Mouse (Mus musculus) embryonic facial prominence, embryonic 15.5 days (tissue): ENCODE results near the gene Gm45837. TPM values are rescaled to one million over a fixed set of nuclear protein-coding genes. Genes with fewer than 3 reads are reported as not detected.

Source experiments
- ATAC-seq: fragments of 200-750 bp; cut with Nextera tagmentation; 2 replicates; pipeline ENCODE4 v1.8.0; 2017; ENCODE audit warnings: low read depth, moderate TSS enrichment; ENCODE audit not compliant: insufficient number of reproducible peaks, low FRiP score, low TSS enrichment
- H3K27ac ChIP-seq: fragments of 300-500 bp; sonication (generic); replicated peaks from 2 replicates; pipeline ENCODE4 v1.5.1; 2015; ENCODE audit warnings: mild to moderate bottlenecking, inconsistent platforms
- H3K27me3 ChIP-seq: fragments of 300-500 bp; sonication (generic); 2 replicates; pipeline ENCODE4 v1.6.1; 2015; ENCODE audit warnings: inconsistent platforms
- H3K36me3 ChIP-seq: fragments of 300-500 bp; sonication (generic); 2 replicates; pipeline ENCODE4 v1.6.1; 2015; ENCODE audit warnings: mild to moderate bottlenecking, inconsistent platforms
- H3K4me1 ChIP-seq: fragments of 300-500 bp; sonication (generic); 2 replicates; pipeline ENCODE4 v1.6.1; 2015; ENCODE audit warnings: inconsistent platforms
- H3K4me2 ChIP-seq: fragments of 300-500 bp; sonication (generic); replicated peaks from 2 replicates; pipeline ENCODE4 v1.6.1; 2015; ENCODE audit warnings: mild to moderate bottlenecking, inconsistent platforms
- H3K4me3 ChIP-seq: fragments of 300-500 bp; sonication (generic); replicated peaks from 2 replicates; pipeline ENCODE4 v1.5.1; 2015; ENCODE audit warnings: mild to moderate bottlenecking, inconsistent platforms
- H3K9ac ChIP-seq: fragments of 300-500 bp; sonication (generic); 2 replicates; pipeline ENCODE4 v1.6.1; 2015; ENCODE audit warnings: inconsistent platforms
- H3K9me3 ChIP-seq: fragments of 300-500 bp; sonication (generic); replicated peaks from 2 replicates; pipeline ENCODE4 v1.6.1; 2016; ENCODE audit warnings: inconsistent platforms
- WGBS: fragments of 180-500 bp; shearing (Covaris S2); methylation state at CpG from one replicate; pipeline ENCODE4 v1.1.7; 2015; 5-methylcytosine and 5-hydroxymethylcytosine counted together
- polyA plus RNA-seq: library from polyadenylated mRNA; unstranded; fragments of >200 nt; fragmentation: Nextera tagmentation; extraction: Ambion mirVana; gene quantifications from 2 replicates; pipeline ENCODE4 v1.2.1, GENCODE M21; 2015

The Gm45837 gene
- polyA plus RNA-seq, 1 experiment from 2014 or later = 3.4 TPM

GRCm38 (mm10) chr7:101466581-101467081 lies 55.9 kb downstream of the Gm45837 start:
- no peak overlapping the region for H3K4me2 ChIP-seq
- ATAC-seq = no peak
- WGBS = 85% methylated on average over 6 of the region's 6 CpGs
- no peaks in the 10 kb centered on the region for H3K27me3 ChIP-seq
- no peak overlapping the region for H3K27ac ChIP-seq
- no peak overlapping the region for H3K9ac ChIP-seq
- 0 out of 2 replicates have a peak, but pooled peaks cover 8% of the 10 kb centered on the region for H3K4me1 ChIP-seq
- no peaks in the 10 kb centered on the region for H3K9me3 ChIP-seq
- H3K4me3 ChIP-seq = no peak overlapping the region
- no peaks in the 10 kb centered on the region for H3K36me3 ChIP-seq

DNA sequence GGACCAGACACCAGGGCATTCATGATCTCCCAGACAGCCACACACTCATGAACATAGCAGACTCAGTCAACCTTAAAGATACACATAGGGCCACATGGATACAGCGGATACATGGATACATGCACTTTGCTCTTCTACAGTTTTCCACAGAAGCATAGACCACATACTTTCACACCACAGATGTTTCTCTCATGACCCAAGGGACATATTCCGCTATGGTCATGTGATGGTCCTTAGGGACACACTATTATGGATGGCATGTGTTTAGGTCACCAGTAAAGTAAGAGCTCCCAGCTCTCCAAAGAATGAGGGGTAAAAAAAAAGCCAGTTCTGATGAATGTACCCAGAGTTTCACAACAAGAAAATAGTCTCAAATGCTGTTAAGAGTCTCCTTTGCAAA lies 60.7 kb downstream of the Gm45837 start:
- H3K9me3 ChIP-seq = no peaks in the 10 kb centered on the region
- no peaks in the 10 kb centered on the region for H3K36me3 ChIP-seq
- no peak for ATAC-seq
- no peak overlapping the region for H3K9ac ChIP-seq
- WGBS = 74% methylated on average over 2 of the region's 2 CpGs
- peaks cover 20% of the 10 kb centered on the region for H3K4me1 ChIP-seq
- no peaks in the 10 kb centered on the region; the same call in 1 of the 2 replicates for H3K27me3 ChIP-seq
- peak overlapping the region; percentile 60; the same call in 1 of the 2 replicates for H3K27ac ChIP-seq
- no peak overlapping the region for H3K4me3 ChIP-seq
- no peak overlapping the region for H3K4me2 ChIP-seq

GRCm38 (mm10) chr7:101471968-101472480 lies 61.3 kb downstream of the Gm45837 start:
- Histone ChIP-seq H3K4me1 (peaks cover 16% of the 10 kb centered on the region), H3K27ac (peak overlapping the region; percentile 60; the same call in 1 of the 2 replicates), H3K36me3 (no peaks in the 10 kb centered on the region), H3K9ac (no peak overlapping the region), H3K9me3 (no peaks in the 10 kb centered on the region), H3K27me3 (no peaks in the 10 kb centered on the region; the same call in 1 of the 2 replicates), H3K4me3 (no peak overlapping the region), H3K4me2 (no peak overlapping the region)
- WGBS = 54% methylated on average over 3 of the region's 3 CpGs
- ATAC-seq = no peak

- H3K4me3 ChIP-seq = no peak overlapping the region
- no peaks in the 10 kb centered on the region for H3K9me3 ChIP-seq
- no peak overlapping the region for H3K9ac ChIP-seq
- WGBS = 50% methylated on average over 10 of the region's 10 CpGs
- no peaks in the 10 kb centered on the region; the same call in 1 of the 2 replicates for H3K27me3 ChIP-seq
- peaks cover 14% of the 10 kb centered on the region for H3K4me1 ChIP-seq
- H3K36me3 ChIP-seq = no peaks in the 10 kb centered on the region
- peak; percentile 17; the same call in 1 of the 2 replicates for ATAC-seq
- H3K27ac ChIP-seq = no peak overlapping the region
- H3K4me2 ChIP-seq = no peak overlapping the region
Observed at GRCm38 (mm10) chr7:101472598-101473558, 62.2 kb downstream of the Gm45837 start.

DNA sequence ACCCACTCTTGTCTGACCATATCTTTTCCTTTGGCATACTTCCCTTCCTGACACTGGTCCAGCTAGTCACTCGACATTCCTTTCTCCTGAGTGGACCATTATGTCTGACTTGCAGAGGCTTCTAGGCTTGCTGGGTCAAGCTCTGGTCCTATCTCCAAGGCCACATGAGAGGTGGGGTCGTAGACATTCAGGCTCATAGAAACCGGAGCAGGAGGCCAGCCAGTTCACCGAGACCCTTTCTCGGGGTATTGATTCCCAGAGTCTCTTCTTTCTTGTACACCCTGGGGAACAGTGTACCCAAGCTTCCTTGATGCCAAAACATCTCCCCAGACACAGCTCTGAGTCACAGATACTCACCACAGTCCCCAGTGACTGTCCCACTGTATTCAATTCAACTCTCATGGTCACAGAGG lies 63.7 kb downstream of the Gm45837 start:
- 80% methylated on average over 5 of the region's 5 CpGs for WGBS
- H3K4me3 ChIP-seq = no peak overlapping the region
- H3K9ac ChIP-seq = no peak overlapping the region
- no peaks in the 10 kb centered on the region; the same call in 1 of the 2 replicates for H3K27me3 ChIP-seq
- no peak overlapping the region for H3K4me2 ChIP-seq
- no peak overlapping the region for H3K27ac ChIP-seq
- ATAC-seq = no peak
- peaks cover 14% of the 10 kb centered on the region for H3K4me1 ChIP-seq
- no peaks in the 10 kb centered on the region for H3K9me3 ChIP-seq
- H3K36me3 ChIP-seq = no peaks in the 10 kb centered on the region

- 74% methylated on average over 3 of the region's 3 CpGs for WGBS
- Histone ChIP-seq H3K36me3 (no peaks in the 10 kb centered on the region), H3K9ac (no peak overlapping the region), H3K4me3 (no peak overlapping the region), H3K4me1 (peaks cover 14% of the 10 kb centered on the region), H3K4me2 (no peak overlapping the region), H3K9me3 (no peaks in the 10 kb centered on the region), H3K27ac (no peak overlapping the region), H3K27me3 (no peaks in the 10 kb centered on the region; the same call in 1 of the 2 replicates)
- no peak for ATAC-seq
Observed at GRCm38 (mm10) chr7:101476028-101476427, 65.3 kb downstream of the Gm45837 start.

GRCm38 (mm10) chr7:101476493-101476892 lies 65.8 kb downstream of the Gm45837 start:
- Histone ChIP-seq H3K4me3 (no peak overlapping the region), H3K4me1 (peaks cover 13% of the 10 kb centered on the region), H3K9me3 (no peaks in the 10 kb centered on the region), H3K27me3 (no peaks in the 10 kb centered on the region; the same call in 1 of the 2 replicates), H3K27ac (no peak overlapping the region), H3K4me2 (no peak overlapping the region), H3K9ac (no peak overlapping the region), H3K36me3 (no peaks in the 10 kb centered on the region)
- WGBS = 62% methylated on average over 4 of the region's 4 CpGs
- no peak for ATAC-seq

DNA sequence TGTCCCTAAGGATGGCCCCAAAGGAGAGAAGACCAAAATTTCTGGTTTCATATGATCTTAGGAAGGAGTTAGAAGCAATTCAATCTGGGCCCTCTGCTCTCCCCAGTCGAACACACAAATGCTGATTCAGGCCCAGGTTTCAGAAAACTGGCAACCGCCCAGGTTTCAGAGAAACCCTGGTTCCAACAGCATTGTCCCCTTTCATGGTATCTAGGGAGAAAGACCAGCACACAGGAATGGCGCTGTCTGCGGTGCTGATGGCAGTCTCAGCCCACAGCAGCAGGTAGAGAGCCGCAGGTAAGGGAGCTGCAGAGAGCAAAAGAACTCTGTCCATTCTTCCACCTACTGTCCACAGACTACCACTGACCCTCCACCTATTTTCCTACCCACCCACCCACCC lies 66.5 kb downstream of the Gm45837 start:
- H3K36me3 ChIP-seq = no peaks in the 10 kb centered on the region
- ATAC-seq = no peak
- no peak overlapping the region for H3K27ac ChIP-seq
- no peak overlapping the region for H3K4me2 ChIP-seq
- H3K9me3 ChIP-seq = no peaks in the 10 kb centered on the region
- H3K4me1 ChIP-seq = peaks cover 7% of the 10 kb centered on the region
- no peak overlapping the region for H3K4me3 ChIP-seq
- no peak overlapping the region for H3K9ac ChIP-seq
- 30% methylated on average over 5 of the region's 5 CpGs for WGBS
- H3K27me3 ChIP-seq = no peaks in the 10 kb centered on the region; the same call in 1 of the 2 replicates

DNA sequence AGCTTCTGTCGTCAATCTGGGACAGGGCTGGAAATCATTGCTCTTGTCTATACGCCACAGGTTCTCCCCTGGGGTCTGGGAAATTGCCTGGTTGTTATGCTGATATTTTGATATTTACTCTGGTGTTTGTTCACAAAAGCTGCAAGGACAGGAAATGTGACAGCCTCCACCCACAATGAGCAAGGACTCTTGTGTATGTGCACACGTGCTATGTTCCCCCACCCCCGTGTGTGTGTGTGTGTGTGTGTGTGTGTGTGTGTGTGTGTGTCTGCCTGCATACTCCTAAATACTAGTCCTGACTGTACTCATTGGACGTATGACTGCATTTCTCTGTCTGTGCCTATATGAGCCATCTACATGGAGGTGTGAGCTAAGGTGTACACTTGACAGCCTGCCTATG lies 67.4 kb downstream of the Gm45837 start:
- 65% methylated on average over 5 of the region's 5 CpGs for WGBS
- H3K9ac ChIP-seq = no peak overlapping the region

DNA sequence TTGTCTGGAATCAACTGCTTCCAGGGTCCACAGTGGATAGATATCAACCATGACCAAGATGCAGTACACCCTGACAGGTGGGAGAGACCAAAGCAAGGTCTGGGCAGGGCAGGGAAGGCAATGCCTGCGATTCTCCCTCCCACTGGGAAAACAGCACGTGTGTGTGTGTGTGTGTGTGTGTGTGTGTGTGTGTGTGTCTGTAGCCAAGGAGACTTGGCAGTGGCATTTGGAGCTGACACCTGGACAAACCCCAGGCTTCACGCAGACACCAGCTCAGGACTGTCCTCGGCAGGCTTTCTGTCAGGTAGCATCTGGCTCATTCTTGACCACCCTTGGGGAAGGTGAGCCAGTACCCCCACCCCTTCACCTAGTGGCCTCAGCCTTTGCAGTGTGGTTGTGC lies 69.2 kb downstream of the Gm45837 start:
- Histone ChIP-seq H3K9me3 (no peaks in the 10 kb centered on the region), H3K4me3 (no peak overlapping the region), H3K27ac (no peak overlapping the region), H3K4me1 (peaks cover 6% of the 10 kb centered on the region; the same call in 1 of the 2 replicates), H3K4me2 (no peak overlapping the region), H3K9ac (no peak overlapping the region), H3K36me3 (no peaks in the 10 kb centered on the region), H3K27me3 (no peaks in the 10 kb centered on the region; the same call in 1 of the 2 replicates)
- 68% methylated on average over 4 of the region's 4 CpGs for WGBS
- ATAC-seq = no peak

More for the DNA sequence above, 67.4 kb downstream of the Gm45837 start:
- Histone ChIP-seq H3K4me1 (peaks cover 6% of the 10 kb centered on the region; the same call in 1 of the 2 replicates), H3K36me3 (no peaks in the 10 kb centered on the region), H3K27me3 (no peaks in the 10 kb centered on the region; the same call in 1 of the 2 replicates), H3K9me3 (no peaks in the 10 kb centered on the region), H3K27ac (no peak overlapping the region), H3K4me3 (no peak overlapping the region), H3K4me2 (no peak overlapping the region)
- no peak for ATAC-seq

- no peak overlapping the region for H3K27ac ChIP-seq
- H3K36me3 ChIP-seq = no peaks in the 10 kb centered on the region
- no peaks in the 10 kb centered on the region for H3K27me3 ChIP-seq
- no peak overlapping the region for H3K4me3 ChIP-seq
- 50% methylated on average over 6 of the region's 6 CpGs for WGBS
- no peaks in the 10 kb centered on the region for H3K9me3 ChIP-seq
- H3K4me2 ChIP-seq = no peak overlapping the region
- H3K4me1 ChIP-seq = peaks cover 6% of the 10 kb centered on the region; the same call in 1 of the 2 replicates
- no peak for ATAC-seq
- no peak overlapping the region for H3K9ac ChIP-seq
Observed at GRCm38 (mm10) chr7:101480671-101481070, 70.0 kb downstream of the Gm45837 start.
